Mouse (Mus musculus): ENCODE results near the gene Cux1. TPM values are rescaled to one million over a fixed set of nuclear protein-coding genes. Genes with fewer than 3 reads are reported as not detected.

Gene Cux1
- polyA plus RNA-seq, 1 experiment = 46.6 TPM

- no peaks in the 10 kb centered on the region for H3K4me1 ChIP-seq (ENCODE audit: control insufficient read depth, insufficient read depth, low read length)
- H3K4me3 ChIP-seq (replicated peaks; ENCODE audit: extremely low read depth, low read depth, low read length) = no peak overlapping the region
- TF ChIP-seq POLR2A (IDR thresholded peaks at IDR 0.05; ENCODE audit: borderline replicate concordance, extremely low read depth, low read depth, low read length) (no peak), CTCF (IDR thresholded peaks at IDR 0.05; ENCODE audit: insufficient read depth, low read length) (no peak)
These were observed 278.8 kb downstream of the Cux1 start for GRCm38 (mm10) chr5:136288351-136289081.

GRCm38 (mm10) chr5:136286566-136286965 is 280.7 kb downstream of the Cux1 start:
- Histone ChIP-seq H3K4me3 (replicated peaks; ENCODE audit: extremely low read depth, low read depth, low read length) (no peak overlapping the region), H3K4me1 (ENCODE audit: control insufficient read depth, insufficient read depth, low read length) (no peaks in the 10 kb centered on the region)
- TF ChIP-seq POLR2A (IDR thresholded peaks at IDR 0.05; ENCODE audit: borderline replicate concordance, extremely low read depth, low read depth, low read length) = no peak
- no peak for DNase-seq
- WGBS = 68% methylated on average over 6 of the region's 6 CpGs

More at GRCm38 (mm10) chr5:136288351-136289081, 278.8 kb downstream of the Cux1 start:
- DNase-seq = peak; percentile 41
- WGBS = 69% methylated on average over 6 of the region's 6 CpGs

DNA sequence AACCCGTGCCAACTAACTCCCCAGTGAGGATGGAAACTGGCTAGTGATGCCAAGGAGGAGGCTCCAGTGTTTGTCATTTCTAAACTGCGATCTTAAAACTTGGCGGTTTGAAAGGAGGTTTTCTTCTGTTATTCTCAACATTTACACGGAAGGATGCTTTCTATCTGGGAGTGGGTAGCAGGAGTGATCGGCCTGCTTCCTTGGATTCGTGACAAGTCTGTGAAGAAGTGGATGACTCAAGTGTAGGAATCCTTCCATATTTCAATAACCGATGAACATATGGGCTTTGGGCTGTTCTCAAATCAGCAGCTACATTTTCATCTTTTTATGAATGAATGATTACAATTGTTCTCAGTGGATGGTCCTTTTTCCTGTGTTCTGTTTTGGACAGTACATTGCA is 282.2 kb downstream of the Cux1 start:
- Histone ChIP-seq H3K4me3 (replicated peaks; ENCODE audit: extremely low read depth, low read depth, low read length) (no peak overlapping the region), H3K4me1 (ENCODE audit: control insufficient read depth, insufficient read depth, low read length) (no peaks in the 10 kb centered on the region)
- TF ChIP-seq CTCF (IDR thresholded peaks at IDR 0.05; ENCODE audit: insufficient read depth, low read length) = no peak
- no peak for TF ChIP-seq POLR2A (IDR thresholded peaks at IDR 0.05; ENCODE audit: borderline replicate concordance, extremely low read depth, low read depth, low read length)
- DNase-seq = no peak
- 78% methylated on average over 7 of the region's 7 CpGs for WGBS

- no peak for DNase-seq
- Histone ChIP-seq H3K4me1 (ENCODE audit: control insufficient read depth, insufficient read depth, low read length) (no peaks in the 10 kb centered on the region), H3K4me3 (replicated peaks; ENCODE audit: extremely low read depth, low read depth, low read length) (no peak overlapping the region)
- WGBS = 61% methylated on average over 6 of the region's 6 CpGs
- TF ChIP-seq CTCF (IDR thresholded peaks at IDR 0.05; ENCODE audit: insufficient read depth, low read length) = peak; percentile 21; the same call in 1 of the 2 replicates
- TF ChIP-seq POLR2A (IDR thresholded peaks at IDR 0.05; ENCODE audit: borderline replicate concordance, extremely low read depth, low read depth, low read length) = no peak
These were observed 285.9 kb downstream of the Cux1 start for GRCm38 (mm10) chr5:136281351-136281750.

DNA sequence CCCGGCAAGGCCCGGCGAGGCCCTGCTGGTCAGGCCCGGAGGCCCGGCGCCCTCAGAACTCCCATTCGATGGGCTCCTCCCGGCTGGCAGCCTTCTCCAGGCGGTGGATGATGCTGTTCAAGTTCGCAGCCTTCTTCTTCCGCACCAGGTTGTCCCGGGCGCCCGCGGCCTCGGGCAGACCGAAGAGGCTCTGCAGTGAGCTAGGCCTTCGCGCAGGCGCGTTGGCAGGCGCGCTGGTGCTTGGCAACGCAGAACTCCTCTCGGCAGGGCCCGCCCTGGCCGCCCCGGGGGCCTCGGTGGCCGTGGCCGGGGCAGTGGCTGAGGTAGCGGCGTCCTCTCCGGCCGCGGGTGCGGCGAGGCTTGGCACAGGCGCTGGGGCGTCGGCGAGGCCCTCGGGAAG is 292.6 kb downstream of the Cux1 start:
- TF ChIP-seq CTCF (IDR thresholded peaks at IDR 0.05; ENCODE audit: insufficient read depth, low read length) (no peak), POLR2A (IDR thresholded peaks at IDR 0.05; ENCODE audit: borderline replicate concordance, extremely low read depth, low read depth, low read length) (no peak)
- Histone ChIP-seq H3K4me3 (replicated peaks; ENCODE audit: extremely low read depth, low read depth, low read length) (no peak overlapping the region), H3K4me1 (ENCODE audit: control insufficient read depth, insufficient read depth, low read length) (no peaks in the 10 kb centered on the region)
- 92% methylated on average over 43 of the region's 43 CpGs for WGBS
- DNase-seq = no peak

DNA sequence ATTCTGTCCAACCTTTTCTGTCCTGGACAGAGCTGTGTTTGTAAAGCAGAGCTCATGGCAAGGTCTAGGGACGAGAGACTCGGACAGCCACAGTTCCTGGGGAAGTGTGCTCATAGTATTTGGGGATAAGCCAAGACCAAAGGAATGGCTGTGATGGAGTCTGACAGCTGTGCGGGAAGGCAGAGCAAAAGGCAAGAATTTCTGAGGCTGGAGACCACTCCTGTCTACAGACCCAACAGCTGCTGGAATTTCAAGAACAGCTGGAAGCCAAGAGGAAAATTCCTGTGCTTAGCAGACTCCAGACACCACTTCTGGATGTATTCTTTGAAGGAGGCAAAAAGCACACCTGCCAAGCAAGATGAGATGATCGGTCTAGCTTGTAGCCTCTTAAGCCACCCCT is 297.4 kb downstream of the Cux1 start:
- no peak overlapping the region for H3K4me3 ChIP-seq (replicated peaks; ENCODE audit: extremely low read depth, low read depth, low read length)
- WGBS = 54% methylated on average over 4 of the region's 4 CpGs
- H3K4me1 ChIP-seq (ENCODE audit: control insufficient read depth, insufficient read depth, low read length) = no peaks in the 10 kb centered on the region
- no peak for DNase-seq
- TF ChIP-seq POLR2A (IDR thresholded peaks at IDR 0.05; ENCODE audit: borderline replicate concordance, extremely low read depth, low read depth, low read length) (no peak), CTCF (IDR thresholded peaks at IDR 0.05; ENCODE audit: insufficient read depth, low read length) (no peak)

DNA sequence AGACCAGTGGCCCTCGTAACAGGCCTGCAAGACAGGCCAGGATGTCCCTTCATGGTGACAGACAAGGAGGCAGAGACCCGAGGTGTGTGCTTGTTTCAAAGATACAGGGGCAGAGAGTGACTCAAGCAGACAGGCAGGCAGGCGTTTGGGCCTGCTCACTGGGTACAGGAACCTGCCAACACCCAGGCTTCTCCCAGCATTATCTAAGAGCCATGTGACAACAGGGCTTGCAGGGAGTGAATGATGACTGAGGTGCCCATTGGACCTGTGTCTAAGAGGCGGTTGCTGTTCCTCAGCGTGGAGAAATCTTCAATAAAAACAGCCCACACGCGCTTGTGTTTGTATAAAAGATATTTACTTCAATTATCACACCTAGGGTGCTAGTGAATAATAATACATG is 301.2 kb downstream of the Cux1 start:
- TF ChIP-seq CTCF (IDR thresholded peaks at IDR 0.05; ENCODE audit: insufficient read depth, low read length) = no peak
- no peak for TF ChIP-seq POLR2A (IDR thresholded peaks at IDR 0.05; ENCODE audit: borderline replicate concordance, extremely low read depth, low read depth, low read length)
- H3K4me1 ChIP-seq (ENCODE audit: control insufficient read depth, insufficient read depth, low read length) = no peaks in the 10 kb centered on the region
- 78% methylated on average over 7 of the region's 7 CpGs for WGBS
- no peak overlapping the region for H3K4me3 ChIP-seq (replicated peaks; ENCODE audit: extremely low read depth, low read depth, low read length)
- no peak for DNase-seq

GRCm38 (mm10) chr5:136263342-136263741 is 303.9 kb downstream of the Cux1 start:
- 79% methylated on average over 4 of the region's 4 CpGs for WGBS
- TF ChIP-seq POLR2A (IDR thresholded peaks at IDR 0.05; ENCODE audit: borderline replicate concordance, extremely low read depth, low read depth, low read length) (no peak), CTCF (IDR thresholded peaks at IDR 0.05; ENCODE audit: insufficient read depth, low read length) (no peak)

GRCm38 (mm10) chr5:136258919-136259318 is 308.4 kb downstream of the Cux1 start:
- 31% methylated on average over 6 of the region's 6 CpGs for WGBS
- TF ChIP-seq POLR2A (IDR thresholded peaks at IDR 0.05; ENCODE audit: borderline replicate concordance, extremely low read depth, low read depth, low read length) = no peak
- peak; percentile 81 for TF ChIP-seq CTCF (IDR thresholded peaks at IDR 0.05; ENCODE audit: insufficient read depth, low read length)
- Histone ChIP-seq H3K4me1 (ENCODE audit: control insufficient read depth, insufficient read depth, low read length) (0 out of 2 replicates have a peak, but pooled peaks cover 2% of the 10 kb centered on the region), H3K4me3 (replicated peaks; ENCODE audit: extremely low read depth, low read depth, low read length) (no peak overlapping the region)
- peak; percentile 66 for DNase-seq

More at GRCm38 (mm10) chr5:136263342-136263741, 303.9 kb downstream of the Cux1 start:
- no peak for DNase-seq
- H3K4me3 ChIP-seq (replicated peaks; ENCODE audit: extremely low read depth, low read depth, low read length) = no peak overlapping the region
- 0 out of 2 replicates have a peak, but pooled peaks cover 2% of the 10 kb centered on the region for H3K4me1 ChIP-seq (ENCODE audit: control insufficient read depth, insufficient read depth, low read length)

GRCm38 (mm10) chr5:136252899-136253298 is 314.4 kb downstream of the Cux1 start:
- Histone ChIP-seq H3K4me1 (ENCODE audit: control insufficient read depth, insufficient read depth, low read length) (no peaks in the 10 kb centered on the region), H3K4me3 (replicated peaks; ENCODE audit: extremely low read depth, low read depth, low read length) (no peak overlapping the region)
- DNase-seq = peak; percentile 67
- WGBS = 22% methylated on average over 17 of the region's 17 CpGs
- no peak for TF ChIP-seq POLR2A (IDR thresholded peaks at IDR 0.05; ENCODE audit: borderline replicate concordance, extremely low read depth, low read depth, low read length)
- peak; percentile 87 for TF ChIP-seq CTCF (IDR thresholded peaks at IDR 0.05; ENCODE audit: insufficient read depth, low read length)
